Mouse (Mus musculus): ENCODE measurements around the gene Cma2.
"Not testable (repeated sequence)": the region's sequence is repeated elsewhere in the genome, so short reads cannot be mapped to it uniquely, and the experiment has no call there.

DNA sequence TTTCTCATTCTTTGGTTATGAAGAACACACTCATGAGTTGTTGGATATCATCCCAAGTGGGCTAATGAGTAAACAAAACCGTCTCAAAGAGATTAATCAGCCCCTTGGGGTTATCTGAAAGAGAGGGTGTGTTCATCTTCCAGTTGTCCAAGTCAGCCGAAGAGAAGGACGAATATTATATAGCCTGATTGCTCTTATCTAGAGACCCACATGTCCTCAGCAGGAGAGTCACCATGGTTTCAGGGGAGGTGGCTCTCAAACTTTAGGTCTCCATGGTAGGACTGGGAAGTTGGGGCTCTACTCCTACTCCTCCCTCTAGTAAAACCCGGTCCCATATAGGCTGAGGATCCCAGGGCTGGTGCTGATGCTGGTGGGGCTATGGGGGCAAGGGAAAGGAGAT, 70.5 kb downstream of the Cma2 start:
- not testable (repeated sequence) for TF ChIP-seq CTCF (IDR thresholded peaks at IDR 0.05; ENCODE audit: control insufficient read depth, insufficient read depth, insufficient read length); MAX (IDR thresholded peaks at IDR 0.05); USF1 (IDR thresholded peaks at IDR 0.05; ENCODE audit: low read depth); MYOG (IDR thresholded peaks at IDR 0.05; ENCODE audit: control insufficient read depth, extremely low read depth, insufficient read length); MYOD1 (IDR thresholded peaks at IDR 0.05; ENCODE audit: control insufficient read depth, insufficient read length, low read depth)

Data from C2C12 (cell line).